Mouse (Mus musculus) R1 (cell line): ENCODE measurements around the gene Vmn1r189.
A peak's percentile ranks its signal among the peaks of the same experiment; 100 is the strongest.
"Not testable (repeated sequence)": the region's sequence is repeated elsewhere in the genome, so short reads cannot be mapped to it uniquely, and the experiment has no call there.

Experiments used
- DNase-seq: peaks from one replicate; pipeline ENCODE4 v3.0.0-alpha.2; 2018; ENCODE audit warnings: low read depth, low spot score

Vmn1r189 gene

GRCm38 (mm10) chr13:22105724-22106123 is at the start of gene Vmn1r189:
Vmn1r189 (minus strand) TSS chr13:22105824.
- DNase-seq, result not testable (repeated sequence)

- not testable (repeated sequence) for DNase-seq
Measured at GRCm38 (mm10) chr13:22136495-22137293, 31.1 kb upstream of the Vmn1r189 start.

DNA sequence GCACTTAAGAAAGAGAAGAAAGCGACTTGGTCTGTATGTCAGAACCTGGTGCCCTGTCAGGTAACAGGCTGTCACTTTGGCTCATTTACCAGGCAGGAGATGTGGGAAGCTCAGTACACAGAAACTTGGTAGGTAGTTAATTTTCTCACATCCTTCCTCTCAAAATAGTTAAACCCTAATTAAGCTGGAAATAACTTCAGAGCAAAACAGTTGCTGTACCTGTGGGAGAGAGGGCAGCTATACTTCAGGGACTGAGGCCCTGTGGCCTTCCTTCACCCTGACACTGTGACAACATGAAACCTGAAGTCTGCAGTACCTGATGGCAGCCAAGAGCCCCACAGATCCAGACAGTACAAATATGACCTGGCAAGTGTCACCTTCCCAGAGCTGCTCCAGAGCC is 21.5 kb downstream of the Vmn1r189 start, which contains the start of gene Vmn1r188:
Vmn1r188 (plus strand) TSS at position 301 of the 400 bp plus-strand sequence.
- DNase-seq, result not testable (repeated sequence)

- DNase-seq, result no peak
Measured at GRCm38 (mm10) chr13:22063468-22063867, 42.2 kb downstream of the Vmn1r189 start.

GRCm38 (mm10) chr13:22061422-22061821 is 44.2 kb downstream of the Vmn1r189 start:
- DNase-seq, result no peak

GRCm38 (mm10) chr13:22053754-22054153 is 51.9 kb downstream of the Vmn1r189 start:
- no peak for DNase-seq

GRCm38 (mm10) chr13:22051523-22051859 is 54.1 kb downstream of the Vmn1r189 start:
- DNase-seq, result no peak

DNA sequence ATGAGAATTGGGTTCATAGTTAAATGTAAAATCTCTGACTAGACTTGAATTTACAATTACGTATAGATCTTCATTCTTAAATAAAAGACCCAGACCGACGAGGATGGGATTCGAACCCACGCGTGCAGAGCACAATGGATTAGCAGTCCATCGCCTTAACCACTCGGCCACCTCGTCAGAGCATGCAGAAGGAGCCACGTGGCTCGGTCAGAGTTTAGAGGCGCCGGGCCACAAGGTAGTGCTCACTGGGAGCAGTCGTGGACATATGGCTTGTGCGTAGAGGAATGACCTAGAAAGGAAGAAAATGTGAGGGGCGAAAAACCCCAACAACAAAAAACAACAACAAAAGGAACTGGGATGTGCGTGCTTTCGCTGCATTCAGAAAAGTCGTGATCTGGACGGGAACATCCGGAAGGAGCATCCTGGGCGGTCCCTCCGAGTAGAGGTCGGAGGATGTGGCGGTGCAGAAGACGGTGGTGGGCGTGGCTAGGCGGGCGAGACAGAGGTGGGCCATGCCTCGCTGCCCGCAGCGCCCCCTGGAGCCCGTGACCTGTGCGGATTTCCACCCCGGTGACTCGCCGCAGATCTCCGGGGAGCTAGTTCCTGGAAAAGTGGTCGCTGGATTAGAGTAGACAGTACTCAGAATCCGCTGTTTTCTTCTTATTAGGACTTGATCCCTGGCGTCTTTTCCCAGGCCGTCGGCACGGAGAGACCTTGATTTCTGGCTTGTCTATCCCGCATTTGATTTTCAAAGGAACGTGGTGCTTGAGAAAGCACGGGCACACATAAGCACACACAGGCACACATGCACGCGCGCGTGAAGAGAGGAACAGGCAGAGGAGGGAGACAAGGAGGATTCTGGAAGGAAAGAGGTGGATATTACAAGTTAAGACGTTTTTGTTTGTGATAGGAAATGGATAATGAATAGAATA is 54.8 kb downstream of the Vmn1r189 start:
- peak; percentile 97 for DNase-seq
